Mouse (Mus musculus): Measurements from ENCODE around the gene Gje1. TPM values are rescaled to one million over a fixed set of nuclear protein-coding genes. Genes with fewer than 3 reads are reported as not detected.

Gene Gje1
- not detected in 2 replicates for polyA plus RNA-seq (2012; rRNA removed)

DNA sequence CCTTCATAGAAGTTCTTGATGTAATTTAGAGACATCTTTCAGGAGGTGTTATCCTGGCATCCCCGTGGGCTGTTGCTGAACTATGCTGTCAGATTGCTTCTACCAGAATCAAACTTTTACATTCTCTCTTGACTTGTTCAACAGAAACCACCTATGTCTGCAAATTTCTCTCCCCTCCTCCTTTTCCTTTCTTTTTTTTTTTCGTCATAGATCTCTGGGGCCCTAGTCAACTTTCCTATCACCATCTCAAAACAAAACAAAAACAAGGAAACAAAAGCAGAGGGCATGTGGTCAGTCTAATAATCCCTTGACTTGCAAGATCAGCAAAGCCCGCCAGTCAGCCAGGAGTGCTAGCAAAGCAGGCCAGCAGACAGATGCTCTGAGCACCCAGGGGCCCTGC is at the start of gene Gje1:
TSS of gene Gje1 (minus strand) at position 101 of the 400 bp plus-strand sequence.

DNA sequence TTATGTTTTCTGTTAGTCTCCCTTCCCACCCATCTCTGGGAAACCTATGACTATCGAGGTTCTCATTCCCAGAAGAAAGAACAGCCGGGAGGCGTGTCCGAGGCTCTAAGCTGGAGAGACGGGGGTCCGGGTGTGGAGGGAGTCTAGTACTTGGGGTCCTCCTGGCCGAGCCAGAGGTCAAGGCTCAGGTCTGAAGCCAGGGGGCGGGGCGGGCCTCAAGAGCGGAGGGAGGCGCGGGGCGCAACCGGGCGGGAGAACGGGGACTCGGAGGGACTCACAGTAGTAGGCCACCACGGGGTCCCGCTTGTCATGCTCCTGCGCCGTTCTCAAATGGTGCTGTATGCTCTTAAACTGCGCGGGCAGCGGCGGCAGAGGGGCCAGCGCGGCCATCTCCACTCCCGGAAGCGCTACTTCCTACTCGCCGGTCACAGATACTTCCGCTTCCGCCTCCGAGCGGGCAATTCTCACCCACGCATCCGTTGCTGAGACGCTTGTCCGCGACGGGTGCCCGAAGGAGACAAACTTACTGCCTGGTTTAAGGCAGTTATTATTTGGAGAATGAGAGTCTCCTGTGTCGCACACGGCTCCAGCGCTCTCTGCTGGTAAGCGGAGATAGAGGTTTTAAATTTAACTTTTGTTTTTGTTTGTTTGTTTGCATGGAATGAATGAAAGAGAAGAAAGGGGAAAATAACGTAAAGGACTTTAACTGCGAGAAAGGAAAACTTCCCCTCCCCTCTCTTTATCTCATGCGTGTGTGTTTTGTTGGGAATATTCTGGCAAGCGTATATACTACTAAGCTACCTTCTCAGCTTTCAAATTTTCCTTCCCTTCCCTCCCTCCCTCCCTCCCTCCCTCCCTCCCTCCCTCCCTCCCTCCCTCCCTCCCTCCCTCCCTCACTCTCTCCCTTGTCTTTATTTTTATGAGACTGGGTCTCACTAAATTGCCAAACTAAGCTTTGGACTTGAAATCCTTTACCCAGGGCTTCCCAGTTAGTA is 12.6 kb downstream of the Gje1 start, which contains the start of the genes Vta1 and Nmbr:
TSS of gene Vta1 (minus strand) at position 489 of the 995 bp plus-strand sequence.
TSS of gene Nmbr (plus strand) at position 520 of the 995 bp plus-strand sequence.

Other genes with a start within 250 kb of the Gje1 start
- 1.1 and 1.2 TPM in 2 replicates for gene Adgrg6, start 172.6 kb downstream of the Gje1 start, polyA plus RNA-seq (2012; rRNA removed)
- 87.7 and 89.2 TPM in 2 replicates for gene Vta1, start 12.7 kb downstream of the Gje1 start, polyA plus RNA-seq (2012; rRNA removed)
- gene Nmbr, start 12.6 kb downstream of the Gje1 start, polyA plus RNA-seq (2012; rRNA removed): 0.12 TPM in 1 of 2 replicates, not detected in the other

All from colon, adult 2 months (tissue).